Comparison of ENCODE assay signal across 8 mouse cellular contexts in genomic region chr5:73340723-73341235, GRCm38 (mm10). TPM values are rescaled to one million over a fixed set of nuclear protein-coding genes. Genes with fewer than 3 reads are reported as not detected.
DNase-seq lines count a peak whose midpoint lies in the region; ATAC-seq lines count a peak whose summit lies in the region.
"Had no signal": no experiment of that assay in that cellular context is flagged by ENCODE, and none has a peak within 500 bp of the region (broad histone marks: within the 10 kb centered on the region; RNA-seq: fewer than 3 reads in every experiment).

TSS of gene Ociad2 (minus strand) at chr5:73341028.

- no peak within 1 kb of the TSS for H3K4me3 ChIP-seq in embryonic facial prominence, embryonic 13.5 days
- H3K4me3 ChIP-seq in hindbrain, embryonic 15.5 days: no peak within 1 kb of the TSS
- H3K4me3 ChIP-seq in neural tube, embryonic 13.5 days: no peak within 1 kb of the TSS

- 83% methylated on average over 8 of the region's 8 CpGs for WGBS in embryonic facial prominence, embryonic 13.5 days
- WGBS in hindbrain, embryonic 15.5 days: 75% methylated on average over 8 of the region's 8 CpGs
- 82% methylated on average over 8 of the region's 8 CpGs for WGBS in neural tube, embryonic 13.5 days

- no peaks in the 10 kb centered on the region for H3K36me3 ChIP-seq in embryonic facial prominence, embryonic 13.5 days
- no peaks in the 10 kb centered on the region for H3K36me3 ChIP-seq in hindbrain, embryonic 15.5 days
- H3K36me3 ChIP-seq in neural tube, embryonic 13.5 days: no peaks in the 10 kb centered on the region

- no peaks in the 10 kb centered on the region for H3K27me3 ChIP-seq in embryonic facial prominence, embryonic 13.5 days
- no peaks in the 10 kb centered on the region for H3K27me3 ChIP-seq in hindbrain, embryonic 15.5 days
- H3K27me3 ChIP-seq in neural tube, embryonic 13.5 days: 0 out of 2 replicates have a peak, but pooled peaks cover 3% of the 10 kb centered on the region

- no peaks in the 10 kb centered on the region for H3K9me3 ChIP-seq in embryonic facial prominence, embryonic 13.5 days
- H3K9me3 ChIP-seq in hindbrain, embryonic 15.5 days: no peaks in the 10 kb centered on the region
- H3K9me3 ChIP-seq in neural tube, embryonic 13.5 days: no peaks in the 10 kb centered on the region

- no peak within 1 kb of the TSS for H3K4me2 ChIP-seq in embryonic facial prominence, embryonic 13.5 days
- H3K4me2 ChIP-seq in hindbrain, embryonic 15.5 days: no peak within 1 kb of the TSS
- no peak within 1 kb of the TSS for H3K4me2 ChIP-seq in neural tube, embryonic 13.5 days

- ATAC-seq in embryonic facial prominence, embryonic 13.5 days (ENCODE audit: insufficient number of reproducible peaks, insufficient read depth, low FRiP score, low TSS enrichment, low read depth): no peak
- no peak for ATAC-seq in hindbrain, embryonic 15.5 days (ENCODE audit: low FRiP score, low read depth)
- ATAC-seq in neural tube, embryonic 13.5 days (ENCODE audit: low read depth): no peak

- no peak within 1 kb of the TSS for H3K9ac ChIP-seq in embryonic facial prominence, embryonic 13.5 days
- H3K9ac ChIP-seq in hindbrain, embryonic 15.5 days: no peak within 1 kb of the TSS
- H3K9ac ChIP-seq in neural tube, embryonic 13.5 days: no peak within 1 kb of the TSS
- H3K9ac ChIP-seq: liver, embryonic 14.5 days had no signal

- H3K4me1 ChIP-seq in embryonic facial prominence, embryonic 13.5 days: peaks cover 12% of the 10 kb centered on the region; the same call in 1 of the 2 replicates
- peaks cover 11% of the 10 kb centered on the region for H3K4me1 ChIP-seq in hindbrain, embryonic 15.5 days (replicated peaks)
- H3K4me1 ChIP-seq in neural tube, embryonic 13.5 days (replicated peaks): peaks cover 13% of the 10 kb centered on the region

- H3K27ac ChIP-seq in embryonic facial prominence, embryonic 13.5 days: no peak within 1 kb of the TSS
- no peak within 1 kb of the TSS for H3K27ac ChIP-seq in hindbrain, embryonic 15.5 days (replicated peaks)
- no peak within 1 kb of the TSS for H3K27ac ChIP-seq in neural tube, embryonic 13.5 days (replicated peaks)
- H3K27ac ChIP-seq: liver, embryonic 14.5 days had no signal

- DNase-seq in layer of hippocampus, adult 8-10 months (ENCODE audit: low spot score in 2 of 2): no peak
- DNase-seq in layer of hippocampus, adult 9-10 months (ENCODE audit: low spot score): no peak
- DNase-seq in right cerebral cortex, postnatal 36 days (ENCODE audit: low spot score in 2 of 2): no peak
- no peak for DNase-seq in ovary, postnatal 14 days (ENCODE audit: low spot score)

RNA-seq across cellular contexts. Expression of gene Ociad2, which starts in this region (rescaled TPM):
- total RNA-seq in layer of hippocampus, adult 8-10 months (2022): 100 to 1,000 TPM; 119 to 124 (median 122) TPM
- polyA plus RNA-seq in embryonic facial prominence, embryonic 13.5 days (2015; fragmentation: Nextera tagmentation; extraction: Ambion mirVana): 10.6 and 12.9 TPM in 2 replicates
- polyA plus RNA-seq in hindbrain, embryonic 15.5 days (2015; fragmentation: Nextera tagmentation; extraction: Ambion mirVana): 21.8 and 23.9 TPM in 2 replicates
- 19.1 and 21.9 TPM in 2 replicates for polyA plus RNA-seq in neural tube, embryonic 13.5 days (2015; fragmentation: Nextera tagmentation; extraction: Ambion mirVana)
